Mouse (Mus musculus): ENCODE data around the gene Fgd2.

Gene Fgd2

DNA sequence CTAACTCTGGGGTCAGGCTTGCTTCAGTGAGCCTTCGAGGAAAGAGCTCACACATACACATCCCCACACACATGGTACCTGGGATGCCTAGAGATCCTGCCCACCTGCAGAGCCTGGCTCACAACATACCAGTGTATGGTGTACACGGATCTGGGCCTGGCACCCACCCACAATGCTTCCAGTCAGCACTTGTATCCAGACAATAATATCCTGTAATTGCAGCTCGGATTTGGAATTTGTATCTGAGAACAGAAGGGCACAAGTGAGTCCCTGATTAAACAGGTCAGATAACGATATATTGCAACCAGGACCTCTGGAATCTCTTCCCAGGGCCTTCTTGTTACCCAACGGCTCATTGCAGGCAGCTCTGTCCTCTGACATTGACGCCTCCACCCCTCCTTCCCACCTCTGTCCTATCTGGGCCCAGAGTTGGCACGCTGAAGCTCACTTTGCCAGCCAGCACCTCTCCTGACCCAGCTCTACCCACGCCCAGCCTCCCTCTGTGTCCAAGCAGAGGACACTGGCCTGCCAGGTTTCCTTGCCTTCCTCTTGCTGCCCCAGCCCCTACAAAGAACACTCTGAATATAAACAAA, 62.3 kb downstream of the Fgd2 start:
- no peak for DNase-seq (ENCODE audit: low spot score in 2 of 2)

DNA sequence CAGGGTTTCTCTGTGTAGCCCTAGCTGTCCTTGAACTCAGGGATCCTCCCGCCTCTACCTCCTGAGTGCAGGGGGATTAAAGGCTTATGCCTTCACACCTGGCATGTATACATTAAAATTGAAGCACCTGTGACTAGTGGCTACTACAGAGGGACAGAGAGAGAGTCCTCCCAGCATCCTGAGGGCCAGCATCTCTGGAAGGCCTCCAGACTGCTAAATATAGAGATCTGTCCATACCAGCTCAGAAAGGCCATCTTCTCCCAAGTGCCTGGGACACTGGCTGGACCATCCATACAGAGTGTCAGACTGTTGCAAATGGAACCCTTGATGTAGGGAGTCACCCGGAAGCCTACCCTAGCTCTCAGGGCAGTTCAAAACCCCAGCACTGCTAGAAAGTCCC, 63.3 kb downstream of the Fgd2 start:
- no peak for DNase-seq (ENCODE audit: low spot score in 2 of 2)

DNA sequence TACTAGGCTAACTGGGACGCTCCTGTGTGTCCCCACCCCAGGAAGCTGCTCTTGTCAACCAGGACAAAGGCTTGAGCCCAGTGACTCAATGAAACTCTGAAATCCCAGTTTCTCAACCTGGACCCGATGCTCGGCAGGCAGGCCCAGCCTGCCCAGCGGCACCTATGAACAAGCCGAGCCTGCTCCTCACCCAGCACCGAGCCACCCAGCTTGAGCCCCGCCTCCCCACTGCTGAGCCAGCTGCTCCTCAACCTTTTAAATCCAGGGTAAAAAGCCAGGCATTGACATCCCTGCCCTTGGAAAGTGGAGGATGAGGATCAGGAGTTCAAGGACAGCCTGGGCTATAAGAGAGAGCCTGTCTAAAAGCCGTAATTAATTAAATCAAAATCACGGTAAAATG, 64.6 kb downstream of the Fgd2 start:
- no peak for DNase-seq (ENCODE audit: low spot score in 2 of 2)

DNA sequence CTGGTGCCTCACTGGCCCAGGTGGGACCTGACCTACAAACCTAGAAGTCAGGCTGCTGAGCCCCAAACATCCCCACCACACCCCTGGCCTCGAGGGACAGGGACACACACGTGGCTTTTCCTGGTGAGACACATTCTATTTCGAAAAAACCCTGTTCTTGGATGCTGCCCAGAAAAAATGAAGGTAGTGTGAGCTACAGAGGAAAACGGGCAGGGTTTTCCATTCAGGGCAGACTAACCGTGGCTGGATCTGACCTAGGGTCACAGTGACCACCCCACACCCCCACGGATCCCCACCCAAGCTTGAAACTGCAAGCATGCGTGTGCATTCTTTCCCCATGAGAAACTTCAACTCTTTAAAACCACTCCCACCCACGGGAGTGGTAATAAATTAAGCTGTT, 67.5 kb downstream of the Fgd2 start:
- no peak for DNase-seq (ENCODE audit: low spot score in 2 of 2)

DNA sequence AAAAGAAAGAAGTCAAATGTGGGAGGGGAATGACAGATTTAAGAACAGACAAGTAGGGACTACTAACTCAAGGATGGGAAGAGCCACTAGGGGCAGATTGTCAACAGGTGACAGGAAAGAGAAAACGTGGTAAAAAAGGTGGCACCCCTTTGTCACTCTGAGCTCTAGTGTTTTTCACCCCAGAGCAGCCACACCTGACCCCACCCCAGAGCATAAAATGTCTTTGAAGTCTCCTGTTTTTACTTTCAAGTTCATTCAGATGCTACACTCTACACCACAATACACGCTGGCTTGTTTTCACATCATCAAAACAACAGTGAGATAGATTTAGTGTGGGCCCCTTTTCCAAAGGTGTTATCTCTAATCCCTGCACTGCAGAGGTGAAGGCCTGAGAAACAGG, 68.1 kb downstream of the Fgd2 start:
- no peak for DNase-seq (ENCODE audit: low spot score in 2 of 2)

All from spleen, postnatal 14 days (tissue).